Mouse (Mus musculus): Measurements from ENCODE around the gene Gm16223. TPM values are rescaled to one million over a fixed set of nuclear protein-coding genes. Genes with fewer than 3 reads are reported as not detected.

Gm16223 gene
- polyA plus RNA-seq (2015; fragmentation: Nextera tagmentation; extraction: Ambion mirVana), result not detected in 2 replicates

DNA sequence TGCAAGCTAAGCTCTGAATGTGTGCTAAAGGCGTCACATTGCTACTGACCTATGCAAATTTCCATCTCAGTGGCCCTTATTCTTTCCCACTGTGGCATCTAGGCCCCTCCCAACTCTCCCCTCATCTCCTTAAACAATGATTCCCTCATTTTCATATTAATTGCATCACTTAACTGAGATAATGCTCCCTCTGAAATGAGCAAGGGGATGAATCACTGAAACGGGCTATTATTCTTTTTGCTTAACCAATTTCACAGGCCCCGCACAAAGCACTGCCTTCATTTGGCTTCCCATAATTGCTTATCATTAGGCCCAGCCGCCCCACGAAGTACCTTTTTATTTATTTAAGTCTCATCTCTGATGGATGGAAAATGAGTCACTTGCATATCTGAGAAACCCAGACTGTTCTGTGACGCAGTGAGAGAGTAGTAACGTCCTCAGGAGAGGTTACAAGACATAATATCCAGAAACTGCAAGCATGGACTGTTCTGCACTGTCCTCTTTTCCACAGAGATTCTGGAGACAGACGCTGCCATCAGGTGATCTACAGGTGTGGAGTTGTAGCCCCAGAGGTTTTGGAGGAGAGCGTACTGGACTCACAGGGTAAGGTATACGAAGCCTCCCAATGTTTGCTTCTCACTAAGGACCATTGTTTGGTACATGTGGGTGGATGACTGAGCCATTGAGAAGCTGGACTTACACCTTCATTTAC, at the start of gene Gm16223:
Gm16223 (plus strand) TSS at position 485 of the 712 bp plus-strand sequence.
- H3K27ac ChIP-seq (ENCODE audit: low read length), result peak within 1 kb of the TSS; percentile 12; the same call in 1 of the 2 replicates
- 61% methylated on average over 10 of the region's 10 CpGs for WGBS
- H3K36me3 ChIP-seq (ENCODE audit: control insufficient read depth, insufficient read depth, low read length), result no peaks in the 10 kb centered on the region

DNA sequence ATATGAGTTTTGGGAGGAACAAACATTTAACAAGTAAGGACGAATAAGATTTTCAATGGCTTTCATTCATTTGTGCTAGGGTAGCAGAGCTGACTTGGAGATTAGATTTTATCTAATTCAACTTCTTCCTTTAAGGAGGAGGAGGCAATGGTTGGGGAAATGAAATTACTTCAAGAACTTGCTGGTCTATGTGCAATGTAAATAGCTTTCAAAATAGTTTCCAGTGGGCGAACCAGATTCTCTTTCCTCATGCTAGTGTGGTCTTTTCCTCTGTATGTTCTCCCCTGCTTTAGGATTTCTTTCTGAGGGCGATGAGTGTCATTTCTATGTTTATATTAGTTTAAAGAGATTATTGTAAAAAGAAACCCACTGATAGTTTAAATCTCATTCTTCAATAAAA, 45.7 kb upstream of the Gm16223 start:
- no peaks in the 10 kb centered on the region for H3K9me3 ChIP-seq (replicated peaks; ENCODE audit: control insufficient read depth, low read length, poor library complexity, severe bottlenecking)
- no peak overlapping the region for H3K4me2 ChIP-seq (ENCODE audit: low read length)
- no peak overlapping the region for H3K9ac ChIP-seq (ENCODE audit: low read depth, low read length)
- H3K4me3 ChIP-seq (ENCODE audit: low read depth, low read length), result no peak overlapping the region
- H3K36me3 ChIP-seq (ENCODE audit: control insufficient read depth, insufficient read depth, low read length), result no peaks in the 10 kb centered on the region
- ATAC-seq, result no peak
- H3K27me3 ChIP-seq (ENCODE audit: control insufficient read depth, insufficient read depth, low read depth, low read length), result no peaks in the 10 kb centered on the region
- H3K4me1 ChIP-seq (ENCODE audit: control insufficient read depth, insufficient read depth, low read length), result no peaks in the 10 kb centered on the region
- WGBS, result 86% methylated on average over 3 of the region's 3 CpGs
- no peak overlapping the region for H3K27ac ChIP-seq (ENCODE audit: low read length)

More for the DNA sequence above, at the start of gene Gm16223:
- no peak within 1 kb of the TSS for H3K4me3 ChIP-seq (ENCODE audit: low read depth, low read length)
- H3K9ac ChIP-seq (ENCODE audit: low read depth, low read length), result no peak within 1 kb of the TSS
- H3K4me2 ChIP-seq (ENCODE audit: low read length), result no peak within 1 kb of the TSS
- no peaks in the 10 kb centered on the region for H3K9me3 ChIP-seq (replicated peaks; ENCODE audit: control insufficient read depth, low read length, poor library complexity, severe bottlenecking)
- peak; percentile 78 for ATAC-seq
- no peaks in the 10 kb centered on the region for H3K4me1 ChIP-seq (ENCODE audit: control insufficient read depth, insufficient read depth, low read length)
- H3K27me3 ChIP-seq (ENCODE audit: control insufficient read depth, insufficient read depth, low read depth, low read length), result no peaks in the 10 kb centered on the region

DNA sequence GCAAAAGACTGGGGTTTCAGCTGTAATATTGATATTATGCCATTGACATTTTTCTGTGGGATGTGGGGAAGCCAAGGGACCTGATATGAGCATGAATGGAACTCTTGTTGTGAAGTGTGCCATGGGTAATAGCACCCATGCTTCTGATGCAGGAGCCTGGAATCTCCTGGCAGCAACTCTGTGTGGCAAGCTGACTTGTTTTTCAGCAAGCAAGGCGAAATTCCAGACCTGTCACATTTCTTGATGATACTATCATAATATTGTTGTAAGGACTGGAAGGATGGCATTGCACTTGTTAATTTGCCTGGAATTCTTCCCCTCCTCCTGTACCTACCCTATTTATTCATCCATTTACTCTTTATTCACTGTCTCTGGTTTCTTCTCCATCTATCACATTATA, 44.2 kb upstream of the Gm16223 start:
- Histone ChIP-seq H3K9me3 (replicated peaks; ENCODE audit: control insufficient read depth, low read length, poor library complexity, severe bottlenecking) (no peaks in the 10 kb centered on the region), H3K27me3 (ENCODE audit: control insufficient read depth, insufficient read depth, low read depth, low read length) (no peaks in the 10 kb centered on the region), H3K27ac (ENCODE audit: low read length) (no peak overlapping the region), H3K4me1 (ENCODE audit: control insufficient read depth, insufficient read depth, low read length) (no peaks in the 10 kb centered on the region), H3K9ac (ENCODE audit: low read depth, low read length) (no peak overlapping the region), H3K4me2 (ENCODE audit: low read length) (no peak overlapping the region), H3K36me3 (ENCODE audit: control insufficient read depth, insufficient read depth, low read length) (no peaks in the 10 kb centered on the region), H3K4me3 (ENCODE audit: low read depth, low read length) (no peak overlapping the region)
- WGBS, result 81% methylated on average over 1 of the region's 1 CpGs
- no peak for ATAC-seq

DNA sequence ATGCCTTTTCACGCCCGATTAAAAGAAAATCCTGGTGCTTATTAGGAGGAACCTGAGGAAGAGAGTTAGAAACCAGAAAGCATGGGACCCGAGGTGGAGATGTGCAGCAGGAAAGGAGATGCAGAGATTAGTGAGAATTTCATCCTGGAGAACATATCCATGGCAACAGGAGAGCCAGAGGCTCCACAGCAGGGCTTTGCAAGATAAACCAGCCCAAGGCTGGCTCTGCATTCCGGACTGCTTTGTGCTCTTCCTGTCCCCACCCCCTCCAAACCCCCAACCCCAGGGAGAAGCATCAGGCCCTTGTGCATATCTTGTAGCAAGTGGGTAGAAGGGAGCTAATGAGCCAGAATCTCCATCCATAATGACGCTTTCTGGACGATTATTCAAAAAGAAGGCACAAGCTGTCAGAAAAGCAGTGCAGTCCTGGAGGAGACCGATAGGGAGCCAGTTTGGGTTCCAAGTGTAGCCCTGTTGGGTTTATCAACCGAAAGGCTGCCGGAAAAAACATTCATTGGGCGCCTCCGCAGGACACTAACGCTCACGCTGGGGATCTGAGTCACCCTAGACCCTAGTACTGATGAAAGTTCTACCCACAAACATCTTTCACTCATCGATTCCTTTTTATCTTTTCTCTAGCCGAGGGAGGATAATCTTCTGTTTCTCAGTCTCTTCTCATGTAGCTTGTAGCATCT, 31.2 kb upstream of the Gm16223 start:
- H3K9me3 ChIP-seq (replicated peaks; ENCODE audit: control insufficient read depth, low read length, poor library complexity, severe bottlenecking), result no peaks in the 10 kb centered on the region
- peak overlapping the region; percentile 30 for H3K27ac ChIP-seq (ENCODE audit: low read length)
- no peaks in the 10 kb centered on the region for H3K27me3 ChIP-seq (ENCODE audit: control insufficient read depth, insufficient read depth, low read depth, low read length)
- 42% methylated on average over 15 of the region's 15 CpGs for WGBS
- H3K9ac ChIP-seq (ENCODE audit: low read depth, low read length), result no peak overlapping the region
- no peak overlapping the region; the same call in 1 of the 2 replicates for H3K4me2 ChIP-seq (ENCODE audit: low read length)
- peak; percentile 86 for ATAC-seq
- H3K4me3 ChIP-seq (ENCODE audit: low read depth, low read length), result no peak overlapping the region
- H3K4me1 ChIP-seq (ENCODE audit: control insufficient read depth, insufficient read depth, low read length), result no peaks in the 10 kb centered on the region
- H3K36me3 ChIP-seq (ENCODE audit: control insufficient read depth, insufficient read depth, low read length), result no peaks in the 10 kb centered on the region

DNA sequence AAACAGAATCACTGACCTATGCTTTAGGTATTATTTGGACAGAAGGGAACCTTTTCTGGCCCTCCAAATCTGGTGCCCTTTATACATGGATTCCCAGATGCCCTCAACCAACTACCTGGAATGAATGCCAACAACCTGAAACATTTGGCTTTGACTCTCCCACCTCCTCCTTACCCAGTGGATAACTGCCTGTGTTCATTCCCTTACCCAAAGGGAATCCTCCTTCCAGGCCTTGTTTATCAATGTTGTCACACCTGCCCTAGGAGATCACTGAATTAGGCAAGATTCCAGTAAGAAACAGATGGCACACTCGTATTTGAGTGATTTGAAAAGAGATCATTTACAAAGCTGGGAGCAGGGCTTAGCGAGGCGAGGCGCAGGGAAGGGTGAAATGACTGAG, 13.1 kb upstream of the Gm16223 start:
- Histone ChIP-seq H3K4me3 (ENCODE audit: low read depth, low read length) (no peak overlapping the region), H3K36me3 (ENCODE audit: control insufficient read depth, insufficient read depth, low read length) (no peaks in the 10 kb centered on the region), H3K27ac (ENCODE audit: low read length) (no peak overlapping the region), H3K4me1 (ENCODE audit: control insufficient read depth, insufficient read depth, low read length) (no peaks in the 10 kb centered on the region), H3K9ac (ENCODE audit: low read depth, low read length) (no peak overlapping the region), H3K9me3 (replicated peaks; ENCODE audit: control insufficient read depth, low read length, poor library complexity, severe bottlenecking) (no peaks in the 10 kb centered on the region), H3K4me2 (ENCODE audit: low read length) (no peak overlapping the region), H3K27me3 (ENCODE audit: control insufficient read depth, insufficient read depth, low read depth, low read length) (no peaks in the 10 kb centered on the region)
- 70% methylated on average over 4 of the region's 4 CpGs for WGBS
- ATAC-seq, result no peak

DNA sequence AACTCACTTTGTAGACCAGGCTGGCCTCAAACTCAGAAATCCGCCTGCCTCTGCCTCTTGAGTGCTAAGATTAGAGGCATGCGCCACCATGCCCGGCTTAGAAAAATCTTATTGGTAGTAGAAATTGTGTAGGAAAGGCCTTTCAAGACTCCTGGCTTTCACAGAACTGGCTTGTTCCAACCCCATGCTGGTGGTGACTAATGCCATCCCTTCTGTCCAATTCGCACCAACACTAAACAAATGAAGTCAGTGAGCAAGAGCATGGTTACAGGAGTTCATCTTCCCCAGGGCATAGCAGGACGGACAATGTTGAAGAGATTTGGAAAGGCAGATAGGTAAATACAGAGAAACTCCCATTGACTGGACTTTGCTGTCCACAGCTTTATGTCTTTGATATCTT, 12.6 kb upstream of the Gm16223 start:
- no peaks in the 10 kb centered on the region for H3K27me3 ChIP-seq (ENCODE audit: control insufficient read depth, insufficient read depth, low read depth, low read length)
- no peaks in the 10 kb centered on the region for H3K9me3 ChIP-seq (replicated peaks; ENCODE audit: control insufficient read depth, low read length, poor library complexity, severe bottlenecking)
- no peak overlapping the region for H3K9ac ChIP-seq (ENCODE audit: low read depth, low read length)
- ATAC-seq, result no peak
- no peak overlapping the region for H3K4me2 ChIP-seq (ENCODE audit: low read length)
- H3K27ac ChIP-seq (ENCODE audit: low read length), result no peak overlapping the region
- H3K4me3 ChIP-seq (ENCODE audit: low read depth, low read length), result no peak overlapping the region
- H3K4me1 ChIP-seq (ENCODE audit: control insufficient read depth, insufficient read depth, low read length), result no peaks in the 10 kb centered on the region
- 94% methylated on average over 5 of the region's 5 CpGs for whole genome bisulfite sequencing
- no peaks in the 10 kb centered on the region for H3K36me3 ChIP-seq (ENCODE audit: control insufficient read depth, insufficient read depth, low read length)

DNA sequence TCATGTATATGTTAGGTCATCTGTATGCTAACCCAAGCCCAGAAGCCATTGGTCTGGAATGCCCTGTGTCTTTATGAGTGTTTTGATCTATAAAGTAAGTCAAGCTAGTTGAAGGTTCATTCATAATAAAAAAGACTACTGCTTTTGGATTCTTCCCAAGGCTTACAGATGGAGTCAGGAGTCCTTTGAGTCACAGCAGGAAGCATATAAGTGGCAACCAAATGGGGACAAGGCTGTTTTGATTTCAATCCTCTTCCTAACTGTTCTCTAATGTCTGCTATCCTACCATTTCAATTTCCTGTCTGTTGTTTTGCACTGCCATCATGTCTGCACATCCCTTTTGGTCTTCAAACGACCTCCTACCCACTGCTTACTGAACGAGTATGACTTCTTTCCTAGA, 2.7 kb upstream of the Gm16223 start:
- WGBS, result 67% methylated on average over 2 of the region's 2 CpGs
- Histone ChIP-seq H3K4me1 (ENCODE audit: control insufficient read depth, insufficient read depth, low read length) (no peaks in the 10 kb centered on the region), H3K9me3 (replicated peaks; ENCODE audit: control insufficient read depth, low read length, poor library complexity, severe bottlenecking) (no peaks in the 10 kb centered on the region), H3K9ac (ENCODE audit: low read depth, low read length) (no peak overlapping the region), H3K36me3 (ENCODE audit: control insufficient read depth, insufficient read depth, low read length) (no peaks in the 10 kb centered on the region), H3K27ac (ENCODE audit: low read length) (no peak overlapping the region), H3K4me2 (ENCODE audit: low read length) (no peak overlapping the region), H3K27me3 (ENCODE audit: control insufficient read depth, insufficient read depth, low read depth, low read length) (no peaks in the 10 kb centered on the region), H3K4me3 (ENCODE audit: low read depth, low read length) (no peak overlapping the region)
- ATAC-seq, result no peak

DNA sequence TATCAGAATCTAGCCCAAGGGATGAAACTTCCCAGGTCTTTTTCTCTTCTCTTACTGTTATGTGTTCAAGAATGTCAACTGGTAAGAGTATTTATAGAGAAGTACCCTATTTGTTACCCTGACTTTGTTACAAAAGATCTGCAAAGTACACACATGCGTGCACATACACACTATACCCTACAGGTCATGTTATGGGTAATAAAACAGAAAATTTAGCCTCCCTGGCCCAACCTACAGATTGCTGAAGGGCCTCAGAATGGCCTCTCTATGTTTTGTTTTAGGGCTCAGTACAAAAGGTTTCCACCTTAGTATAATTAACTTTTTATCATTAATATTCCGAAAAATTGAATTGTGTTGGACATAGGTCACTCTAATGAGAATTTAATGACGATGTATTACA, 685 bp upstream of the Gm16223 start:
- 0 out of 2 replicates have a peak, but pooled peaks have one; percentile 13 for ATAC-seq
- WGBS, result 78% methylated on average over 3 of the region's 3 CpGs
- H3K27ac ChIP-seq (ENCODE audit: low read length), result no peak overlapping the region

DNA sequence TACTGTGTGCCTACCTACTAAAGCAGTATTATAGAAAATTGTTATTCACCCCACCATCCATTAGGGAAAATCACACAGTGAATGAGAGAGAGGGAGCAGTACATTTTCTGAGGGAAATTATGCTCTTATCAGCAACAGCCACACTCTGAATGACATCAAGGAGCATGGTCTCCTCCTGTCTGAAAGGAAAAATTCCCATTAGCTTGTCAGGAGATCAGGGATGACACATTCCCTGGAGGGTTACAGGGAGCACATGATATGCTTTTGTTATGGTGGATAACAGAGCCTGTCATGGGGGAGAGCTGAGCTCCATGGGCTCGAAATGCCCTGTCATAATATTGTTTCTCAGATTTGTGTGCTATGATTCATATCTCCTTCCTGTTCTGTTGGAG, 424 bp downstream of the Gm16223 start:
- Histone ChIP-seq H3K4me2 (ENCODE audit: low read length) (no peak overlapping the region), H3K27me3 (ENCODE audit: control insufficient read depth, insufficient read depth, low read depth, low read length) (no peaks in the 10 kb centered on the region), H3K9me3 (replicated peaks; ENCODE audit: control insufficient read depth, low read length, poor library complexity, severe bottlenecking) (no peaks in the 10 kb centered on the region), H3K4me1 (ENCODE audit: control insufficient read depth, insufficient read depth, low read length) (no peaks in the 10 kb centered on the region), H3K27ac (ENCODE audit: low read length) (no peak overlapping the region; the same call in 1 of the 2 replicates), H3K36me3 (ENCODE audit: control insufficient read depth, insufficient read depth, low read length) (no peaks in the 10 kb centered on the region), H3K9ac (ENCODE audit: low read depth, low read length) (no peak overlapping the region), H3K4me3 (ENCODE audit: low read depth, low read length) (no peak overlapping the region)
- peak; percentile 71 for ATAC-seq
- 67% methylated on average over 1 of the region's 1 CpGs for WGBS

More for the DNA sequence above, 685 bp upstream of the Gm16223 start:
- Histone ChIP-seq H3K36me3 (ENCODE audit: control insufficient read depth, insufficient read depth, low read length) (no peaks in the 10 kb centered on the region), H3K27me3 (ENCODE audit: control insufficient read depth, insufficient read depth, low read depth, low read length) (no peaks in the 10 kb centered on the region), H3K4me2 (ENCODE audit: low read length) (no peak overlapping the region), H3K9me3 (replicated peaks; ENCODE audit: control insufficient read depth, low read length, poor library complexity, severe bottlenecking) (no peaks in the 10 kb centered on the region), H3K9ac (ENCODE audit: low read depth, low read length) (no peak overlapping the region), H3K4me3 (ENCODE audit: low read depth, low read length) (no peak overlapping the region), H3K4me1 (ENCODE audit: control insufficient read depth, insufficient read depth, low read length) (no peaks in the 10 kb centered on the region)

Measured in midbrain, embryonic 16.5 days (tissue).